Mouse (Mus musculus): Measurements from ENCODE around the gene Gpt2.

- no peak for TF ChIP-seq CHD2 (IDR thresholded peaks at IDR 0.05; ENCODE audit: low read depth, low read length)
- no peak for TF ChIP-seq ZC3H11A (IDR thresholded peaks at IDR 0.05; ENCODE audit: borderline replicate concordance, low read depth, low read length)
- no peak; the same call in 1 of the 2 replicates for TF ChIP-seq HCFC1 (IDR thresholded peaks at IDR 0.05; ENCODE audit: borderline replicate concordance, insufficient read depth, low read length)
- no peak for TF ChIP-seq ZNF384 (IDR thresholded peaks at IDR 0.05; ENCODE audit: low read depth, low read length)
Observed at GRCm38 (mm10) chr8:85473246-85473645, 19.1 kb upstream of the Gpt2 start.

All from ES-E14 (cell line).